Mouse (Mus musculus) thymus, adult 2 months (tissue): ENCODE measurements at regions not wholly inside any gene's neighbourhood (a gene's known extent, or its start where the extent isn't known, plus 50 kb on each side); places are given as distances from the start of the nearest gene placed in this dataset.

Source experiments
- DNase-seq: peaks from one replicate; pipeline ENCODE4 v3.0.0; 2021
- H3K27ac ChIP-seq: fragments of 200-500 bp; 2 replicates; pipeline ENCODE4 v1.5.1; 2012; ENCODE audit warnings: low read length, control low read depth; ENCODE audit not compliant: control insufficient read depth, insufficient read depth
- H3K27me3 ChIP-seq: fragments of 200-500 bp; 2 replicates; pipeline ENCODE4 v1.6.1; 2012; ENCODE audit warnings: mild to moderate bottlenecking, low read length, moderate library complexity, mixed read lengths; ENCODE audit not compliant: control insufficient read depth, insufficient read depth
- H3K36me3 ChIP-seq: fragments of 200-500 bp; 2 replicates; pipeline ENCODE4 v1.6.1; 2012; ENCODE audit warnings: mild to moderate bottlenecking, low read length, moderate library complexity; ENCODE audit not compliant: control insufficient read depth, insufficient read depth
- H3K4me1 ChIP-seq: fragments of 200-500 bp; replicated peaks from 2 replicates; pipeline ENCODE4 v1.6.1; 2012; ENCODE audit warnings: low read length; ENCODE audit not compliant: control insufficient read depth, insufficient read depth
- H3K4me3 ChIP-seq: fragments of 200-500 bp; 2 replicates; pipeline ENCODE4 v1.5.1; 2012; ENCODE audit warnings: mild to moderate bottlenecking, low read length, control low read depth, moderate library complexity; ENCODE audit not compliant: control insufficient read depth, insufficient read depth
- CTCF ChIP-seq: fragments of 200-500 bp; IDR thresholded peaks from 2 replicates; pipeline ENCODE4 v1.5.1; 2012; ENCODE audit warnings: mild to moderate bottlenecking, control low read depth, low read length, moderate library complexity, borderline replicate concordance; ENCODE audit not compliant: control insufficient read depth, poor library complexity, insufficient read depth; ENCODE audit errors: extremely low read depth
- POLR2A ChIP-seq: fragments of 200-500 bp; IDR thresholded peaks from 2 replicates; pipeline ENCODE4 v1.6.1; 2012; ENCODE audit warnings: mild to moderate bottlenecking, low read length, control low read depth, moderate library complexity; ENCODE audit not compliant: control insufficient read depth, poor library complexity, insufficient read depth; ENCODE audit errors: extremely low read depth
- WGBS: fragments of 180-500 bp; shearing (Covaris S2); methylation state at CpG from one replicate; pipeline ENCODE4 v1.1.7; 2018; 5-methylcytosine and 5-hydroxymethylcytosine counted together

- TF ChIP-seq CTCF (no peak), POLR2A (no peak)
- Histone ChIP-seq H3K27me3 (no peaks in the 10 kb centered on the region), H3K4me1 (peaks cover 14% of the 10 kb centered on the region), H3K36me3 (no peaks in the 10 kb centered on the region), H3K27ac (no peak overlapping the region), H3K4me3 (no peak overlapping the region)
- no peak for DNase-seq
- 95% methylated on average over 5 of the region's 5 CpGs for WGBS
Observed at GRCm38 (mm10) chr11:117046636-117047035, 68.3 kb upstream of the Sec14l1 start.

- no peaks in the 10 kb centered on the region for H3K36me3 ChIP-seq
- TF ChIP-seq CTCF (no peak), POLR2A (no peak)
- no peak overlapping the region for H3K4me3 ChIP-seq
- DNase-seq = no peak
- no peaks in the 10 kb centered on the region for H3K27me3 ChIP-seq
- WGBS = 61% methylated on average over 22 of the region's 22 CpGs
- H3K4me1 ChIP-seq = peaks cover 14% of the 10 kb centered on the region
- no peak overlapping the region for H3K27ac ChIP-seq
Observed at GRCm38 (mm10) chr11:117047172-117047950, 67.6 kb upstream of the Sec14l1 start.

- no peak overlapping the region for H3K27ac ChIP-seq
- no peak for DNase-seq
- 73% methylated on average over 3 of the region's 3 CpGs for WGBS
- H3K4me1 ChIP-seq = peaks cover 6% of the 10 kb centered on the region
- H3K4me3 ChIP-seq = no peak overlapping the region
- no peaks in the 10 kb centered on the region for H3K27me3 ChIP-seq
- H3K36me3 ChIP-seq = no peaks in the 10 kb centered on the region
- TF ChIP-seq CTCF = no peak
Observed at GRCm38 (mm10) chr11:117048911-117049310, 66.1 kb upstream of the Sec14l1 start.

- Histone ChIP-seq H3K4me1 (no peaks in the 10 kb centered on the region), H3K36me3 (no peaks in the 10 kb centered on the region), H3K27ac (no peak overlapping the region), H3K4me3 (no peak overlapping the region), H3K27me3 (no peaks in the 10 kb centered on the region)
- WGBS = 91% methylated on average over 7 of the region's 7 CpGs
- TF ChIP-seq POLR2A = no peak
- no peak for TF ChIP-seq CTCF
- no peak for DNase-seq
Observed at GRCm38 (mm10) chr11:117050788-117051187, 64.2 kb upstream of the Sec14l1 start.

GRCm38 (mm10) chr11:117056958-117057357, 58.0 kb upstream of the Sec14l1 start:
- DNase-seq = peak; percentile 66
- no peaks in the 10 kb centered on the region for H3K27me3 ChIP-seq
- no peak overlapping the region for H3K4me3 ChIP-seq
- H3K27ac ChIP-seq = no peak overlapping the region
- TF ChIP-seq CTCF = no peak
- no peak for TF ChIP-seq POLR2A
- no peaks in the 10 kb centered on the region for H3K36me3 ChIP-seq
- WGBS = 18% methylated on average over 9 of the region's 9 CpGs
- H3K4me1 ChIP-seq = no peaks in the 10 kb centered on the region

- Histone ChIP-seq H3K27me3 (no peaks in the 10 kb centered on the region), H3K36me3 (no peaks in the 10 kb centered on the region), H3K4me1 (no peaks in the 10 kb centered on the region), H3K27ac (no peak overlapping the region), H3K4me3 (no peak overlapping the region)
- WGBS = 32% methylated on average over 7 of the region's 7 CpGs
- peak; percentile 30 for DNase-seq
- no peak for TF ChIP-seq POLR2A
- peak; percentile 63; the same call in 1 of the 2 replicates for TF ChIP-seq CTCF
Observed at GRCm38 (mm10) chr11:117057451-117057850, 57.5 kb upstream of the Sec14l1 start.

- TF ChIP-seq POLR2A = no peak
- no peak for TF ChIP-seq CTCF
- H3K4me1 ChIP-seq = no peaks in the 10 kb centered on the region
- no peak overlapping the region for H3K4me3 ChIP-seq
- H3K27ac ChIP-seq = no peak overlapping the region
- H3K27me3 ChIP-seq = no peaks in the 10 kb centered on the region
- no peak for DNase-seq
- 55% methylated on average over 8 of the region's 8 CpGs for WGBS
- no peaks in the 10 kb centered on the region for H3K36me3 ChIP-seq
Observed at GRCm38 (mm10) chr11:117059120-117059519, 55.8 kb upstream of the Sec14l1 start.
